Mouse (Mus musculus) heart, adult 18-20 months (tissue): Measurements from ENCODE around the gene Catsperz. TPM values are rescaled to one million over a fixed set of nuclear protein-coding genes. Genes with fewer than 3 reads are reported as not detected.
A peak's percentile ranks its signal among the peaks of the same experiment; 100 is the strongest.

Experiments
- DNase-seq, 2 experiments: peaks; one replicate each; pipeline ENCODE4 v3.0.0; 2021 to 2022; ENCODE audit warnings: mixed read lengths in 1 of 2
- total RNA-seq, 2 experiments: library from RNA; stranded (reverse); gene quantifications; 2 replicates each; pipeline ENCODE4 v1.2.3; 2021

The Catsperz gene
- total RNA-seq, 2 experiments from 2014 or later, result not detected

DNA sequence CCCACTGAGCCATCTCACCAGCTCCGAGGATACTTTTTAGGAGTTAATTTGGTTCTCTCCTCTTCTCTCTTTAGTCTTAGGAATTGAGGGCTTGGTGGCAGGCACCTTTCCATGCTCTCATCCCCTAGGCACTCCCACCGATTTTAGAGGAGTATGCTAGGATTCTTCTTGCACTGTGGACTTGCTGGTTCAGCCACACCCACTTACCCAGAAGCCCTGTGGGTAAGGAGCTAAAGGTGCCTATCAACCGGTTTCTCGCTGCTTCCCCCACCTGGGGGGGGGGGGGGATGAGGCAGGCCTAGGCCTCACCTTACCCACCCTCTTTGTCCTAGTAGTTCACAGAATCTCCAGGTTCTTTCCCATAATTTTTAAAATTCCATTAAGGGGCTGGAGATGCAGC is 22.6 kb upstream of the Catsperz start:
- no peak for DNase-seq

GRCm38 (mm10) chr19:6943709-6944108 is 18.5 kb upstream of the Catsperz start:
- no peak for DNase-seq

DNA sequence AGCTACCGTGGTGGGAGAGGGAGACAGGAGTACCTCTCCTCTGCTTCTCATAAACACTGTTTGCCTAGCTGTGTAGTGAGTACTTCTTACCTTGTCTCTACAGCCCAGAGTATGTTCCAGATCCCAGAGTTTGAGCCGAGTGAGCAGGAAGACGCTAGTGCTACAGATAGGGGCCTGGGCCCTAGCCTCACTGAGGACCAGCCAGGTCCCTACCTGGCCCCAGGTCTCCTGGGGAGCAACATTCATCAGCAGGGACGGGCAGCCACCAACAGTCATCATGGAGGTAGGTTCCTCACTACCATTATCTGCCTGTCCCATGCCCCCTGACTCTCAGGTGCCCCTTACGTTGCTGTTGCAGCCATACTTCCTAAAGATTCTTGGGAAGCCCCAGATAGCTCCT is 17.6 kb upstream of the Catsperz start:
- no peak for DNase-seq

GRCm38 (mm10) chr19:6942249-6942691 is 17.1 kb upstream of the Catsperz start, which contains the start of gene Gpr137:
Gene Gpr137 (minus strand): TSS chr19:6942480.
- DNase-seq, result peak; percentile 95 to 99

GRCm38 (mm10) chr19:6941372-6942248 is 16.4 kb upstream of the Catsperz start, which contains the start of gene Bad:
Gene Bad (plus strand): TSS chr19:6941861.
- DNase-seq, result peak; percentile 94 to 98

DNA sequence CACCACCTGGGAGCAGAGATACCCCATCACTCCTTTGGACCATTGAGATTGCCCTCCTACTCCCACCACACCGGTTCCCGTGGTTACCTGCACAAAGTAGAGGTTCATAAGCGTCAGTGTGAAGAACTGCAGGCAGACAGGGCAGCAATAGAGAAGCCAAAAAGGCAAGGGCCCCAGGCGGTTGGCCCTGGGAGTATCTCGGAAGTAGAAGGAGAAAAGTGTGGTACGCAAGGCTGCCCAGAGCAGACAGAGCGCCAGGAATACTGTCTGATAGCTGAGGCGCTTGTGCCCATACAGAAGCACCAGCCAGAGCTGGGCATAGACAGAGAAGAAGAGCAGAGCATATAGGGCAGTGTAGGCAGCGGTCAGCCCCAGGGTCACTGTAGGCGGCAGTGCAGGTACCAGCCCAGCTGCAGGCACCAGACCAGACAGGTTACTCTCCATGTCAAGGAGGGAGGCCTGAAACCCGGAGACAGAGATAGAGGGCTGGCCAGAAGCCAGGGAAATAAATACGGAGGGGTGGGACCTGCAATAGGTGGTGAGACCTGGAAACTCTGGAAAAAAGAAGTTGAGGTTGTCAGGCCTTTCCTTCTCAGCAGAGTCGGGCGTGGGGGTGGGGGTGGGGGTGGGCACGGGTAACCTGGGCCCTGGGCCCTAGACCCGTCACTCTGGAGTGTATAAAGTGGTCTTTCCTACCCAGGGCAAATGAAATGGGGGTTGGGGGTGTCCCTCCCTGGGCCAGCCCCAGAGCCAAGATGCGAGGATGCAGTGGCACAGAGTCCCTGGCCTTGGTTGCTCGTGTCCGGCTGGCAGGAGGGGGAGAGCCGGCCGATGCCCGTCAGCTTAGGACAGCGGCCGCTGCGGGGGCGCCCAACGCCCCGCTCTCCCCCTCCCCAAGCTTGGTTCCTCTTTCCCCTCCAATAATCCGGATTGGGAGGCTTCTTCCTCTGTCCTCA is 15.5 kb upstream of the Catsperz start:
- peak in 1 of 2 experiments; percentile 23 for DNase-seq

- DNase-seq, result no peak
Observed at GRCm38 (mm10) chr19:6939106-6940002, 14.2 kb upstream of the Catsperz start.

DNA sequence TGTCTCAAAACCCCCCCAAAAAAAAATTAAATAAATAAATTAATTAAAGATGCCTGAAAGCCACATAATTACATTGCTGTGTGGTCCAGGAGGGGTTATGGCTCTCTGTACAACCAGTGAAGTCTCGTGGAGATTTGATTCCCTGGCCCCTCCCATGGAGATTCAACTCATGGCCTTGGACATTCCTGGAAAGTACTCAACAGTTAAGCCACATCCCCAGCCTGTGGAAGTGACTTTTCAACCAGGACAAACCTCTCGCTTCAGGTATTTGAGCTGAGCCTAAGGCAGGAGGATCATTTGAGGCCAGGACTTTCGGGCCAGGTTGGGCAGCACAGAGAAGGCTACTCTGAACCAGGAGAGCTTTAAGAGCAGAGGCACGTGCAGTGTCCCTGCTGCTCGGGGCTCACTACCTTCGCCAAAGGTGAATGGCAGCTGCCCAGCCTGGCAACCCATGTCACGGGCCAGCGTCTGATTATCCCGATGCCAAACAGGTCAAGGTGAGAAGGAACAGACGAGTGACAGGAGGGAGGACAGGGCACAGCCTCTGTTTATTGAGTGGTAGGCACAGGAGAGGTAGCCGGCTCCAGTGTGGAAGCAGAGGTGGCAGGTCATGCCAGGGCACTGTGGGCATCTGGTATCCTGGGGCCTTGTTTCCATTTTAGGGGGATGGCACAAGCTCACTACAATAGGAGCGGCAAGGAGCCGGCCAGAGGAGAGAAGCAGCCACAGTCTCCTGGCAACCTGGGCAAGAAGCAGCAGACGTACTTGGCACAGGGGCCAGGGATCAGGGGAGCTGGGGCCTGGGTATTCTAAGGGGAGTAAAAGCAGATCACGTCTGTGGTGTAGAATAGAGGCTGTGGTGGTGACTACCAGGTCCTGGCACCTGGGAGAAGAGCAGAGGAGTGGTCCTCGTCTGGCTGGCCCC is 12.6 kb upstream of the Catsperz start:
- peak; percentile 67 to 81 for DNase-seq

DNA sequence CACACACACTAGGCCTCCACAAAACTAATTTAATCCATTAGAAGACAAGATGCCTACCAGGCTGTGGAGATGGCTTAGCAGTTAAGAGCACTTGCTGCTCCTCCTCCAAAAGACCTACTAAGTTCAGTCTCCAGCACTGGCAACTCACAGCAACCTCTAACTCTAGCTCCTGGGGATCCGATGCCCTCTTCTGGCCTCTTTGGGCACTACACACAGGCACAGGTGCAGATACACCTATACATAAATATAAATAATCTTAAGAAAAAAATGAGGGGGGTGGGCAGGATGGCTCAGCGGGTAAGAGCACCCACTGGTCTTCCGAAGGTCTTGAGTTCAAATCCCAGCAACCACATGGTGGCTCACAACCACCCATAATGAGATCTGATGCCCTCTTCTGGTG is 11.1 kb upstream of the Catsperz start:
- DNase-seq, result no peak

DNA sequence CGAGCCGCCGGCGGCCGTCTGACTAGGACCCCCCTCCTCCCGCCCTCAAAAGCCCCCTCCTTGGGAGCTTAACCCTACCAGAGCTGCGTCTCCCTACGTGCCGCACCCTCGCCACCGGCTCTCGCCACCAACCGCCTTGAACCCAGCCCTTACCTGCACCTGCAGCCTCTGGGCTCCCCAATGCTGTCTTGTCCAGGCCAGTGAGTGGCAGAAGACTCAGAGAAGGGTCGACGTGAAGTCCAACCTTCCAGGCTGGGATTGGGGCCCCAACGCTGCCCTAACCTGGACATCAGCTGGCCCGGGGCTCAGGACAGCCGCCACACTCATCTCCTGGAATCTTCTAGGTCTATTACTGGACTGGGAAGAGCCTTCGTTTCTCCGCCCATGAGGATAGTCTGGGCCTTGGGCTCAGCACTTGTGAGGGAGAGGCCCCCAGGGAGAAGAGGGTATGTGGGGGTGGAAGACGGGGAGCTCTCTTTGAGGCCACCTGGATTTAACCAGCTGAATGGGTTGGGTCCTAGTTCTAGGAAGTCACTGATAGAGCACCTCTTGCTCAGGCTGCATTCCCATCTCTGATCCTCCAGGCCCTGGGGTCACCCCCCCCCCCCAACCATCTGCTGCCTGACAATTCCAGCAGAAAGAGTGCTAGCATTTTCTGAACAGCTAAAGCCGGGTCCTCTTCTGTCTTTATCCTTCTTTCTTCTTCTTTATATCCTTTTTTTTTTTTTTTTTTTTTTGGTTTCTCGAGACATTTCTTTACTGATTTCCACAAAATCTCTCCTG is 9.2 kb upstream of the Catsperz start, which contains the start of gene Kcnk4:
Gene Kcnk4, minus strand, starts transcription at position 321 of the 783 bp plus-strand sequence.
- DNase-seq, result no peak

DNA sequence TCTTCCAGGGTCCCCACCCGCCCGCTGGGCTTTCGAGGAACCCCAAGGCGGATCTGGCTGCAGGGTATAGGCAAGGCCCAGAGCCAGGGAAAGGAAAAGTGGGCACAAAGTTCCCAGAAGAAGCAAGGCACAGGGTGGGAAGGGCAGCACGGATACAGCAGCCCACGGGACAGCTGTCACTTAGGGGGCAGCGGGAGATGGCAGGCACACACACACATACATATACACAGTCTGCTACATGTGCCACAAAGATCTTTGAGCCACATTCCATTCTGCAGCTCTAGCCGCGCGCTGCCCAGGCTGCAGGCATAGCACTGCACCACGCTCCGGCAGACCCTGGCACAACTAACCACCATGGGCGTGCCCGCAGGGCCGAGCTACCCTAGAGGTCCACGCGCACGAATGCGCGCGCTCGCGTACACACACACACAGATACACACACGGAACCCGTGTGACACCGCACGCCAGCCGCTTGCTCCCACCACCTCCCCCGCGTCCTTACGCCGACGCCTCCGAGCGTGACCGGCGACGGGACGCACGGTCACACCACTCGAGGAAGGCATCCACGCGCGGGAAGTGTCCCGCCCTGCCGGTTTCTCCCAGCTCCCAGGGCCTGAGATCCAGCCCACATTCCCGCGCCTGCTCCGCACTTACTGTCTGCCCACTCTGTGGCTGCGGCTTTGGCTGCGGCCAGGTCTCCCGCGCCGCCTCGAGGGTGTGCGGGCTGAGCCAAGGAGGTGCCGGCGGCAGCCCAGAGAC is 8.4 kb upstream of the Catsperz start:
- no peak for DNase-seq

DNA sequence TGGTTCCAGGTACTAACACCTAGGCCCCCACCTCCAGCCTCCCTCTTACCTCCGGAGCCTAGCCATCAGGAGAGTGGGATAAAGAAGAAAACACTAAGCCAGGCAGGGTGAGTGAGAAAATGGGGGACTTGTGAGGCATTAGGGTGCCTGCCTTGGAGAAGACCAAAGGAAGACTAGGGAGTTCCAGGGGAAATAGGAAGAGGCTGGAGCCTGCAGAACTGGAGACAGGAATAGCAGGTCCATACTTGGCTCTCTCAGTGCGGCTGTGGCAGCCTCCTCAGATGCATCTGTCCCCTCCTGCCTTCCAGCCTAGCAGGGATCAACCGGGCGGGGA is 7.9 kb upstream of the Catsperz start:
- no peak for DNase-seq

- no peak for DNase-seq
Observed at GRCm38 (mm10) chr19:6932018-6932417, 6.8 kb upstream of the Catsperz start.

GRCm38 (mm10) chr19:6931002-6931401 is 5.8 kb upstream of the Catsperz start:
- no peak for DNase-seq

GRCm38 (mm10) chr19:6928080-6928479 is 2.9 kb upstream of the Catsperz start:
- DNase-seq, result no peak

DNA sequence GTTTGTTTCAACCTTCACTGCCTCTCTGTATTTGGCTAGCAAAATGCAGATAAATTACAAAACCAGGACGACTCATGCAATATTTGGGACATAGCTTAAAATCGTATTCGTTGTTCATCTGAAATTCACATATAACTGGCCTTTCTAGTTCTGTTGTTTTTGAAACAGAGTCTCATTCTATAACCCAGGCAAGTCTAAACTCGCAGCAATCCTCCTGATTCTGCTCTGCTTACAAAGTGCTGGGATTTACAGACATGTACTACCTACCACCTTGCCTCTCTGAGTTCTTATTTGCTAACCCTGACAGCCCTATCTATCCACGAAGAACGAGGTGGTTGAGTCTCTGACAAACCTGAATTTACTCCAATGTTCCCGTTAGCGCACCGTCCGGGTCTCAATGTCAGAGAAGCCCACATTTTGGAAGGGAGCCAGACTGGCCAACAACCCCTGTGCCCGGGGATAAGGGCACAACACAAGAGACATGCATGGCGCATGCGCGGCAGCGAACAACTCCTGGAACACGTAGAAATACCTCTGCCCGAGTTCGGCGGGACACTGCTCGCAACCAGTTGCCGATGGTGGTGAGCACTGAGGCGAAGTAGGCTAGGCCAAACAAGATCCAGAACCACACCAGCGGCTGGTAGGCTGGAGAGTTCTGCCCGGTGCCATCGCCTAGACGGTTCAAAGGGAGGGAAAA is 1.5 kb upstream of the Catsperz start:
- DNase-seq, result no peak

- DNase-seq, result no peak
Observed at GRCm38 (mm10) chr19:6925611-6926329, 590 bp upstream of the Catsperz start.
